Comparison of ENCODE assay signal across 9 mouse cellular contexts in genomic region chr7:64057873-64058272, GRCm38 (mm10).
DNase-seq lines count a peak whose midpoint lies in the region; ATAC-seq and TF ChIP-seq lines count a peak whose summit lies in the region.
"Had no signal": no experiment of that assay in that cellular context is flagged by ENCODE, and none has a peak within 500 bp of the region (broad histone marks: within the 10 kb centered on the region; RNA-seq: fewer than 3 reads in every experiment).

No protein-coding gene starts in this region.

- H3K4me3 ChIP-seq in neural tube, embryonic 11.5 days (ENCODE audit: low read depth, low read length), result no peak overlapping the region
- H3K4me3 ChIP-seq in neural tube, embryonic 15.5 days (replicated peaks), result no peak overlapping the region
- no peak overlapping the region for H3K4me3 ChIP-seq in embryonic facial prominence, embryonic 14.5 days (ENCODE audit: low read depth, low read length)
- H3K4me3 ChIP-seq in hindbrain, embryonic 14.5 days (replicated peaks; ENCODE audit: low read length), result no peak overlapping the region
- H3K4me3 ChIP-seq in thymus, adult 2 months (ENCODE audit: control insufficient read depth, insufficient read depth, low read length), result no peak overlapping the region
- H3K4me3 ChIP-seq: embryonic facial prominence, embryonic 12.5 days had no signal

- DNase-seq in neural tube, embryonic 11.5 days (ENCODE audit: low spot score), result no peak
- DNase-seq in embryonic facial prominence, embryonic 14.5 days (ENCODE audit: low spot score), result no peak
- no peak for DNase-seq in hindbrain, embryonic 14.5 days (ENCODE audit: low spot score)
- DNase-seq in lung, postnatal 14 days, result peak; percentile 37
- DNase-seq in thymus, adult 2 months, result peak; percentile 78
- no peak for DNase-seq in right cerebral cortex, postnatal 4 days
- DNase-seq in layer of hippocampus, adult 9-10 months (ENCODE audit: low spot score), result no peak

- TF ChIP-seq CTCF in thymus, adult 2 months (IDR thresholded peaks at IDR 0.05; ENCODE audit: borderline replicate concordance, control insufficient read depth, extremely low read depth, insufficient read depth, low read length, poor library complexity), result peak; percentile 65; the same call in 1 of the 2 replicates

- H3K9ac ChIP-seq in neural tube, embryonic 11.5 days (ENCODE audit: low read length), result no peak overlapping the region
- no peak overlapping the region for H3K9ac ChIP-seq in neural tube, embryonic 15.5 days (replicated peaks)
- no peak overlapping the region for H3K9ac ChIP-seq in embryonic facial prominence, embryonic 14.5 days (ENCODE audit: low read depth, low read length)
- H3K9ac ChIP-seq in hindbrain, embryonic 14.5 days, result no peak overlapping the region
- H3K9ac ChIP-seq: embryonic facial prominence, embryonic 12.5 days had no signal

- no peaks in the 10 kb centered on the region for H3K36me3 ChIP-seq in neural tube, embryonic 11.5 days (ENCODE audit: control insufficient read depth, insufficient read depth, low read length)
- H3K36me3 ChIP-seq in neural tube, embryonic 15.5 days, result no peaks in the 10 kb centered on the region
- H3K36me3 ChIP-seq in embryonic facial prominence, embryonic 14.5 days (ENCODE audit: control insufficient read depth, insufficient read depth, low read length), result no peaks in the 10 kb centered on the region
- H3K36me3 ChIP-seq in hindbrain, embryonic 14.5 days (replicated peaks; ENCODE audit: control insufficient read depth, insufficient read depth), result no peaks in the 10 kb centered on the region
- H3K36me3 ChIP-seq in thymus, adult 2 months (ENCODE audit: control insufficient read depth, insufficient read depth, low read length), result no peaks in the 10 kb centered on the region
- H3K36me3 ChIP-seq: embryonic facial prominence, embryonic 12.5 days had no signal

- no peaks in the 10 kb centered on the region for H3K9me3 ChIP-seq in neural tube, embryonic 11.5 days (ENCODE audit: control insufficient read depth, low read length)
- no peaks in the 10 kb centered on the region for H3K9me3 ChIP-seq in neural tube, embryonic 15.5 days (replicated peaks)
- no peaks in the 10 kb centered on the region for H3K9me3 ChIP-seq in embryonic facial prominence, embryonic 14.5 days (ENCODE audit: control insufficient read depth, low read length)
- no peaks in the 10 kb centered on the region for H3K9me3 ChIP-seq in hindbrain, embryonic 14.5 days (ENCODE audit: control insufficient read depth, low read length)
- H3K9me3 ChIP-seq: embryonic facial prominence, embryonic 12.5 days had no signal

- H3K27ac ChIP-seq in neural tube, embryonic 11.5 days (ENCODE audit: low read depth, low read length), result peak overlapping the region; percentile 50; the same call in 1 of the 2 replicates
- no peak overlapping the region for H3K27ac ChIP-seq in neural tube, embryonic 15.5 days (replicated peaks)
- no peak overlapping the region for H3K27ac ChIP-seq in embryonic facial prominence, embryonic 14.5 days (replicated peaks; ENCODE audit: low read depth, low read length)
- no peak overlapping the region for H3K27ac ChIP-seq in hindbrain, embryonic 14.5 days
- peak overlapping the region; percentile 90 for H3K27ac ChIP-seq in thymus, adult 2 months (ENCODE audit: control insufficient read depth, insufficient read depth, low read length)

- H3K4me1 ChIP-seq in neural tube, embryonic 11.5 days (ENCODE audit: control insufficient read depth, insufficient read depth, low read length), result no peaks in the 10 kb centered on the region
- H3K4me1 ChIP-seq in neural tube, embryonic 15.5 days, result peaks cover 7% of the 10 kb centered on the region; the same call in 1 of the 2 replicates
- H3K4me1 ChIP-seq in embryonic facial prominence, embryonic 14.5 days (ENCODE audit: control insufficient read depth, insufficient read depth, low read length), result no peaks in the 10 kb centered on the region
- H3K4me1 ChIP-seq in hindbrain, embryonic 14.5 days (replicated peaks; ENCODE audit: control insufficient read depth, insufficient read depth, low read length), result no peaks in the 10 kb centered on the region
- peaks cover 34% of the 10 kb centered on the region for H3K4me1 ChIP-seq in thymus, adult 2 months (replicated peaks; ENCODE audit: control insufficient read depth, insufficient read depth, low read length)
- H3K4me1 ChIP-seq: embryonic facial prominence, embryonic 12.5 days had no signal

- no peak overlapping the region for H3K4me2 ChIP-seq in neural tube, embryonic 11.5 days (ENCODE audit: low read depth)
- no peak overlapping the region for H3K4me2 ChIP-seq in neural tube, embryonic 15.5 days
- no peak overlapping the region for H3K4me2 ChIP-seq in embryonic facial prominence, embryonic 14.5 days (ENCODE audit: low read depth, low read length)
- H3K4me2 ChIP-seq in hindbrain, embryonic 14.5 days (replicated peaks), result no peak overlapping the region
- H3K4me2 ChIP-seq: embryonic facial prominence, embryonic 12.5 days had no signal

- no peaks in the 10 kb centered on the region for H3K27me3 ChIP-seq in neural tube, embryonic 11.5 days (ENCODE audit: control insufficient read depth, insufficient read depth, low read length)
- H3K27me3 ChIP-seq in neural tube, embryonic 15.5 days (replicated peaks), result no peaks in the 10 kb centered on the region
- H3K27me3 ChIP-seq in embryonic facial prominence, embryonic 14.5 days (replicated peaks; ENCODE audit: control insufficient read depth, insufficient read depth, low read length), result no peaks in the 10 kb centered on the region
- no peaks in the 10 kb centered on the region for H3K27me3 ChIP-seq in hindbrain, embryonic 14.5 days (ENCODE audit: control insufficient read depth, insufficient read depth, low read length)
- no peaks in the 10 kb centered on the region for H3K27me3 ChIP-seq in thymus, adult 2 months (ENCODE audit: control insufficient read depth, insufficient read depth, low read length)
- H3K27me3 ChIP-seq: embryonic facial prominence, embryonic 12.5 days had no signal

- ATAC-seq in neural tube, embryonic 11.5 days (ENCODE audit: insufficient read depth, low FRiP score, low TSS enrichment), result no peak; the same call in 1 of the 2 replicates
- no peak for ATAC-seq in neural tube, embryonic 15.5 days (ENCODE audit: low FRiP score)
- ATAC-seq in embryonic facial prominence, embryonic 14.5 days (ENCODE audit: low read depth), result peak; percentile 69
- ATAC-seq in hindbrain, embryonic 14.5 days (ENCODE audit: low FRiP score), result peak; percentile 51; the same call in 1 of the 2 replicates

- TF ChIP-seq POLR2A in thymus, adult 2 months (IDR thresholded peaks at IDR 0.05; ENCODE audit: control insufficient read depth, extremely low read depth, insufficient read depth, low read length, poor library complexity), result no peak

- WGBS in neural tube, embryonic 11.5 days, result 68% methylated on average over 4 of the region's 4 CpGs
- 64% methylated on average over 4 of the region's 4 CpGs for WGBS in neural tube, embryonic 15.5 days
- WGBS in embryonic facial prominence, embryonic 14.5 days, result 62% methylated on average over 4 of the region's 4 CpGs
- 60% methylated on average over 4 of the region's 4 CpGs for WGBS in hindbrain, embryonic 14.5 days
- WGBS in thymus, adult 2 months, result 31% methylated on average over 4 of the region's 4 CpGs

Comparison
In these comparisons a context has a peak if more than half of its experiments do, and no peak if none do; other contexts are left out.
1. H3K27ac ChIP-seq: peak in neural tube, embryonic 11.5 days (single experiment) and thymus, adult 2 months (single experiment); none in neural tube, embryonic 15.5 days (single experiment), embryonic facial prominence, embryonic 14.5 days (single experiment) and hindbrain, embryonic 14.5 days (single experiment).
2. ATAC-seq: peak in embryonic facial prominence, embryonic 14.5 days (single experiment) and hindbrain, embryonic 14.5 days (single experiment); none in neural tube, embryonic 11.5 days (single experiment) and neural tube, embryonic 15.5 days (single experiment).
3. DNase-seq: peak in lung, postnatal 14 days (single experiment) and thymus, adult 2 months (single experiment); none in neural tube, embryonic 11.5 days (single experiment), embryonic facial prominence, embryonic 14.5 days (single experiment), hindbrain, embryonic 14.5 days (single experiment), right cerebral cortex, postnatal 4 days (single experiment) and layer of hippocampus, adult 9-10 months (single experiment).